Mouse (Mus musculus): Measurements from ENCODE around the gene Nme3. TPM values are rescaled to one million over a fixed set of nuclear protein-coding genes. Genes with fewer than 3 reads are reported as not detected.

Gene Nme3
- polyA plus RNA-seq, 1 experiment from 2014 or later, result 76.1 TPM

DNA sequence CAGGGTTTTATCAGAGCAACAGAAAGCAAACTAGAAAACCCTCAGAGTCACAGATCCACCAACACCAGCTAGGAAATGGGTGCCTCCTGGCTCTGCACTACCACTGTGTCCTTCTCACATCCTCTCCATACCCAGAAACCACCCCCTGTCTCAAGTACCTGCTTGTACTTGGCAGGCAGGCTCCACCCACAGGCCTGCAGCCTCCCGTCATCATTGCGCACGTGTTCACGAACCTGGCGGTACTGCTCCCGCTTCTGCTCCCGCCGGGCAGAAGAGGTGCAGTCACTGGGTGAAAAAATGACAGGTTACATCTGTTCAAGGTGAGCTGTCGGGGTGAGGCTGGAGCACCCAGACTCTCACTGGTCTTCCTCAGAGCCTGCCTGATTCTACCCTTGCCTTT lies 7.5 kb downstream of the Nme3 start:
- no peaks in the 10 kb centered on the region for H3K27me3 ChIP-seq (replicated peaks; ENCODE audit: control insufficient read depth, insufficient read depth, low read length)
- H3K4me3 ChIP-seq (replicated peaks; ENCODE audit: low read length), result no peak overlapping the region
- ATAC-seq, result no peak
- 93% methylated on average over 9 of the region's 9 CpGs for WGBS
- peaks cover 66% of the 10 kb centered on the region for H3K36me3 ChIP-seq (ENCODE audit: control insufficient read depth, insufficient read depth)
- no peak overlapping the region for H3K27ac ChIP-seq (ENCODE audit: low read length)
- H3K4me1 ChIP-seq (replicated peaks; ENCODE audit: control insufficient read depth, insufficient read depth, low read length), result no peaks in the 10 kb centered on the region
- H3K4me2 ChIP-seq (ENCODE audit: low read length), result no peak overlapping the region
- H3K9me3 ChIP-seq (ENCODE audit: control insufficient read depth, low read length), result no peaks in the 10 kb centered on the region
- no peak overlapping the region for H3K9ac ChIP-seq (replicated peaks; ENCODE audit: low read depth, low read length)

- 89% methylated on average over 2 of the region's 2 CpGs for WGBS
- Histone ChIP-seq H3K9me3 (ENCODE audit: control insufficient read depth, low read length) (no peaks in the 10 kb centered on the region), H3K4me3 (replicated peaks; ENCODE audit: low read length) (no peak overlapping the region), H3K36me3 (ENCODE audit: control insufficient read depth, insufficient read depth) (peaks cover 62% of the 10 kb centered on the region), H3K4me2 (ENCODE audit: low read length) (no peak overlapping the region), H3K27me3 (replicated peaks; ENCODE audit: control insufficient read depth, insufficient read depth, low read length) (no peaks in the 10 kb centered on the region), H3K9ac (replicated peaks; ENCODE audit: low read depth, low read length) (no peak overlapping the region), H3K27ac (ENCODE audit: low read length) (no peak overlapping the region), H3K4me1 (replicated peaks; ENCODE audit: control insufficient read depth, insufficient read depth, low read length) (no peaks in the 10 kb centered on the region)
- ATAC-seq, result no peak
These were observed 11.3 kb downstream of the Nme3 start for GRCm38 (mm10) chr17:24907591-24907990.

DNA sequence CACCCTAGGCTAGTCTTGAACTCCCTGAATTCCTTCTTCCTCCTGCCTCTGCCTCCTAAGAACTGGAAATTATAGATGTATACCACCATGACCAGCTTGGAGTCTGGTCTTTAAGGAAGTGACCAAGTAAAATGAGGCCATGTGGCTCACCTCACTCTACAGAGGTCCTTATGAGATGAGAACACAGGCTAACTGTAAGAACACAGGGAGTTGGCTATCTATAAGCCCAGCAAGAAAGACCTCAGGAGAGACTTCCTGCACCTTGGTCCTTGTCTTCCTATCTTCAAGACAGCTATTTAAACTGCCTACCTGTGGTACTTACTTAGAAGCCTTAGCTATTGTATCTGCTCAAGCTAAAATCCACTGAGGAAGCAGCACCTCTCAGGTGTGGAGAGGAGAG lies 17.7 kb downstream of the Nme3 start:
- no peaks in the 10 kb centered on the region for H3K9me3 ChIP-seq (ENCODE audit: control insufficient read depth, low read length)
- H3K27ac ChIP-seq (ENCODE audit: low read length), result no peak overlapping the region
- H3K4me3 ChIP-seq (replicated peaks; ENCODE audit: low read length), result no peak overlapping the region
- no peak for ATAC-seq
- peaks cover 55% of the 10 kb centered on the region for H3K36me3 ChIP-seq (ENCODE audit: control insufficient read depth, insufficient read depth)
- no peak overlapping the region for H3K9ac ChIP-seq (replicated peaks; ENCODE audit: low read depth, low read length)
- no peaks in the 10 kb centered on the region for H3K27me3 ChIP-seq (replicated peaks; ENCODE audit: control insufficient read depth, insufficient read depth, low read length)
- H3K4me1 ChIP-seq (replicated peaks; ENCODE audit: control insufficient read depth, insufficient read depth, low read length), result no peaks in the 10 kb centered on the region
- no peak overlapping the region for H3K4me2 ChIP-seq (ENCODE audit: low read length)

DNA sequence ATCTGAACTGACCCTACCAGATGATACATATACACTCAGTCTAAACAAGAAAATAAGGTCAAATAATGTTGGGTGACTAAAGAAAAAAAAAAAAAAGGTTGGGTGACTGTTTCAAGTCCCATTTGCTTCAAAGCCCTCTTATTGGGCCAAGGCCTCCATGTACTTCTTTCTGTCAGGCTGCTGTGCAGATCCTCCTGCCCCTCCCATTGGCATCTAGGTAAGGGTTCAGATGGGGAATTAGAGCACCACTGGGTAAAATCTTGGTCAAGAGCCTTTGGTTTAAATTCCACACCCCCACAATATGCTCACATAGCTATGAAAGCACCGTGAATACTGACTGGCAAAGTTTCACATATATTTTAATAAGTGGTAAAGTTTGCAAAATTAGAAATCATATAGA lies 26.9 kb downstream of the Nme3 start:
- no peak overlapping the region for H3K9ac ChIP-seq (replicated peaks; ENCODE audit: low read depth, low read length)
- 97% methylated on average over 1 of the region's 1 CpGs for WGBS
- H3K4me3 ChIP-seq (replicated peaks; ENCODE audit: low read length), result no peak overlapping the region
- H3K27me3 ChIP-seq (replicated peaks; ENCODE audit: control insufficient read depth, insufficient read depth, low read length), result no peaks in the 10 kb centered on the region
- no peak overlapping the region for H3K27ac ChIP-seq (ENCODE audit: low read length)
- H3K9me3 ChIP-seq (ENCODE audit: control insufficient read depth, low read length), result no peaks in the 10 kb centered on the region
- peaks cover 52% of the 10 kb centered on the region for H3K36me3 ChIP-seq (ENCODE audit: control insufficient read depth, insufficient read depth)
- H3K4me1 ChIP-seq (replicated peaks; ENCODE audit: control insufficient read depth, insufficient read depth, low read length), result no peaks in the 10 kb centered on the region
- ATAC-seq, result no peak
- no peak overlapping the region for H3K4me2 ChIP-seq (ENCODE audit: low read length)

- Histone ChIP-seq H3K27me3 (replicated peaks; ENCODE audit: control insufficient read depth, insufficient read depth, low read length) (no peaks in the 10 kb centered on the region), H3K36me3 (ENCODE audit: control insufficient read depth, insufficient read depth) (peaks cover 16% of the 10 kb centered on the region), H3K9me3 (ENCODE audit: control insufficient read depth, low read length) (no peaks in the 10 kb centered on the region), H3K4me2 (ENCODE audit: low read length) (no peak overlapping the region), H3K27ac (ENCODE audit: low read length) (no peak overlapping the region), H3K9ac (replicated peaks; ENCODE audit: low read depth, low read length) (no peak overlapping the region), H3K4me3 (replicated peaks; ENCODE audit: low read length) (no peak overlapping the region), H3K4me1 (replicated peaks; ENCODE audit: control insufficient read depth, insufficient read depth, low read length) (peaks cover 14% of the 10 kb centered on the region)
- 94% methylated on average over 1 of the region's 1 CpGs for WGBS
- no peak for ATAC-seq
These were observed 33.2 kb downstream of the Nme3 start for GRCm38 (mm10) chr17:24929506-24929905.

GRCm38 (mm10) chr17:24932431-24932830 lies 36.1 kb downstream of the Nme3 start:
- WGBS, result 96% methylated on average over 4 of the region's 4 CpGs
- H3K9ac ChIP-seq (replicated peaks; ENCODE audit: low read depth, low read length), result no peak overlapping the region
- H3K36me3 ChIP-seq (ENCODE audit: control insufficient read depth, insufficient read depth), result peaks cover 3% of the 10 kb centered on the region
- no peak overlapping the region for H3K4me3 ChIP-seq (replicated peaks; ENCODE audit: low read length)
- no peak overlapping the region for H3K27ac ChIP-seq (ENCODE audit: low read length)
- no peak for ATAC-seq
- H3K4me1 ChIP-seq (replicated peaks; ENCODE audit: control insufficient read depth, insufficient read depth, low read length), result peaks cover 28% of the 10 kb centered on the region
- no peaks in the 10 kb centered on the region for H3K27me3 ChIP-seq (replicated peaks; ENCODE audit: control insufficient read depth, insufficient read depth, low read length)
- H3K4me2 ChIP-seq (ENCODE audit: low read length), result no peak overlapping the region
- no peaks in the 10 kb centered on the region for H3K9me3 ChIP-seq (ENCODE audit: control insufficient read depth, low read length)

DNA sequence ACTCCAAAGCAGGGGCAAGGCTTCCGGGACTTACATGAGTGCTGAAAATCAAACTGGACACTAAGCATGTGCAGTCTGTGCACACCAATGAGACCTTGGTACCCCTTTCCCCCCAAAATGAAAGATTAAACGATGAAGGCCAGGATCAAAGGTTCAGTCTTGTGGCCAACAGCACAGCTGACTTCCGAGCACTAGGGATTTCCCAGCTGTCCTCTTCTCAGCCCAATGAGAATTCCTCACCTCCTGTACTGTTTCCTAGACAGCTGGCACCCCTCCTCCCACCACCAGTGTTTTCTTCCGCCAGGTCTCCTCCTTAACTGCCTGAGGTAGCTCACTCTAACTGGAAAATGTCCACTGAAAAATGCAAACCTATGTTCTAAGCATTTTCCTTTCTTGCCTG lies 36.9 kb downstream of the Nme3 start:
- ATAC-seq, result no peak
- no peaks in the 10 kb centered on the region for H3K27me3 ChIP-seq (replicated peaks; ENCODE audit: control insufficient read depth, insufficient read depth, low read length)
- no peaks in the 10 kb centered on the region for H3K9me3 ChIP-seq (ENCODE audit: control insufficient read depth, low read length)
- no peak overlapping the region for H3K4me3 ChIP-seq (replicated peaks; ENCODE audit: low read length)
- peaks cover 28% of the 10 kb centered on the region for H3K4me1 ChIP-seq (replicated peaks; ENCODE audit: control insufficient read depth, insufficient read depth, low read length)
- no peak overlapping the region for H3K9ac ChIP-seq (replicated peaks; ENCODE audit: low read depth, low read length)
- no peaks in the 10 kb centered on the region; the same call in 1 of the 2 replicates for H3K36me3 ChIP-seq (ENCODE audit: control insufficient read depth, insufficient read depth)
- 70% methylated on average over 4 of the region's 4 CpGs for WGBS
- H3K27ac ChIP-seq (ENCODE audit: low read length), result no peak overlapping the region
- H3K4me2 ChIP-seq (ENCODE audit: low read length), result no peak overlapping the region

- Histone ChIP-seq H3K27ac (ENCODE audit: low read length) (no peak overlapping the region), H3K4me1 (replicated peaks; ENCODE audit: control insufficient read depth, insufficient read depth, low read length) (peaks cover 28% of the 10 kb centered on the region), H3K27me3 (replicated peaks; ENCODE audit: control insufficient read depth, insufficient read depth, low read length) (no peaks in the 10 kb centered on the region), H3K36me3 (ENCODE audit: control insufficient read depth, insufficient read depth) (no peaks in the 10 kb centered on the region; the same call in 1 of the 2 replicates), H3K4me2 (ENCODE audit: low read length) (peak overlapping the region; percentile 88), H3K4me3 (replicated peaks; ENCODE audit: low read length) (peak overlapping the region; percentile 86), H3K9ac (replicated peaks; ENCODE audit: low read depth, low read length) (peak overlapping the region; percentile 17; the same call in 1 of the 2 replicates), H3K9me3 (ENCODE audit: control insufficient read depth, low read length) (no peaks in the 10 kb centered on the region)
- 84% methylated on average over 4 of the region's 4 CpGs for WGBS
- ATAC-seq, result no peak
These were observed 38.6 kb downstream of the Nme3 start for GRCm38 (mm10) chr17:24934926-24935325.

DNA sequence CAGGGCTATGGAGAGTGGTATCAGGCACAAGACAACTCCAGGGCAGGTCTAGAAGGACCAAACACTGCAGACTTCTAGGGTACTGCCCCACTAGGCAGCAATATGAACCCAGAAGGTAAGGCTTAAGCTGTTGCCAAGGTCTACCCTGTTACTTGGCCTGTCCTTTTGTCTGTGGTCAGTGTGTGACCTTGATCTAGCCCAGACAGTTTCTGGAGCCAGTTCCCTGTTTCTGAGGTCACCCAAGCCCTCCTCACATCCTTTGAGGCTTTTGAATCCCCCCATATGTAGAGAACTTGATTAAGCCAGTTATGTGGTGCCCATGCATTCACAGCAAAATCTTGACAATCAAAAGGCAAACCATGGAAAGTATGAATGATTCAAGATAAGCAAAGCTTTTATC lies 39.4 kb downstream of the Nme3 start:
- Histone ChIP-seq H3K4me1 (replicated peaks; ENCODE audit: control insufficient read depth, insufficient read depth, low read length) (peaks cover 28% of the 10 kb centered on the region), H3K9ac (replicated peaks; ENCODE audit: low read depth, low read length) (peak overlapping the region; percentile 92), H3K27me3 (replicated peaks; ENCODE audit: control insufficient read depth, insufficient read depth, low read length) (no peaks in the 10 kb centered on the region), H3K4me2 (ENCODE audit: low read length) (peak overlapping the region; percentile 88), H3K4me3 (replicated peaks; ENCODE audit: low read length) (peak overlapping the region; percentile 86), H3K36me3 (ENCODE audit: control insufficient read depth, insufficient read depth) (no peaks in the 10 kb centered on the region; the same call in 1 of the 2 replicates), H3K9me3 (ENCODE audit: control insufficient read depth, low read length) (no peaks in the 10 kb centered on the region), H3K27ac (ENCODE audit: low read length) (no peak overlapping the region)
- no peak for ATAC-seq

All from forebrain, embryonic 16.5 days (tissue).